Mouse (Mus musculus) midbrain, embryonic 10.5 days (tissue): ENCODE data around the gene Rorb. TPM values are rescaled to one million over a fixed set of nuclear protein-coding genes. Genes with fewer than 3 reads are reported as not detected.

ENCODE experiments used
- DNase-seq: peaks from one replicate; pipeline ENCODE4 v3.0.0-alpha.2; 2017; ENCODE audit warnings: low spot score
- H3K27ac ChIP-seq: fragments of 300-500 bp; sonication (generic); replicated peaks from 2 replicates; pipeline ENCODE4 v1.5.1; 2016; ENCODE audit warnings: mild to moderate bottlenecking
- H3K27me3 ChIP-seq: fragments of 300-500 bp; sonication (generic); 2 replicates; pipeline ENCODE4 v1.6.1; 2016; ENCODE audit warnings: low read depth, mild to moderate bottlenecking; ENCODE audit not compliant: poor library complexity, severe bottlenecking
- H3K36me3 ChIP-seq: fragments of 300-500 bp; sonication (generic); 2 replicates; pipeline ENCODE4 v1.6.1; 2016; ENCODE audit warnings: mild to moderate bottlenecking, moderate library complexity
- H3K4me1 ChIP-seq: fragments of 300-500 bp; sonication (generic); 2 replicates; pipeline ENCODE4 v1.6.1; 2016
- H3K4me3 ChIP-seq: fragments of 300-500 bp; sonication (generic); 2 replicates; pipeline ENCODE4 v1.5.1; 2016; ENCODE audit warnings: mild to moderate bottlenecking, moderate library complexity
- H3K9me3 ChIP-seq: fragments of 300-500 bp; sonication (generic); replicated peaks from 2 replicates; pipeline ENCODE4 v1.6.1; 2016; ENCODE audit warnings: mild to moderate bottlenecking
- WGBS: fragments of 180-500 bp; shearing (Covaris S2); methylation state at CpG from one replicate; pipeline ENCODE4 v1.1.7; 2016; 5-methylcytosine and 5-hydroxymethylcytosine counted together
- polyA plus RNA-seq: library from polyadenylated mRNA; unstranded; fragments of >200 nt; fragmentation: Nextera tagmentation; extraction: Ambion mirVana; gene quantifications from 2 replicates; pipeline ENCODE4 v1.2.1, GENCODE M21; 2016

Gene Rorb
- polyA plus RNA-seq, 1 experiment from 2014 or later, result 1.5 TPM

DNA sequence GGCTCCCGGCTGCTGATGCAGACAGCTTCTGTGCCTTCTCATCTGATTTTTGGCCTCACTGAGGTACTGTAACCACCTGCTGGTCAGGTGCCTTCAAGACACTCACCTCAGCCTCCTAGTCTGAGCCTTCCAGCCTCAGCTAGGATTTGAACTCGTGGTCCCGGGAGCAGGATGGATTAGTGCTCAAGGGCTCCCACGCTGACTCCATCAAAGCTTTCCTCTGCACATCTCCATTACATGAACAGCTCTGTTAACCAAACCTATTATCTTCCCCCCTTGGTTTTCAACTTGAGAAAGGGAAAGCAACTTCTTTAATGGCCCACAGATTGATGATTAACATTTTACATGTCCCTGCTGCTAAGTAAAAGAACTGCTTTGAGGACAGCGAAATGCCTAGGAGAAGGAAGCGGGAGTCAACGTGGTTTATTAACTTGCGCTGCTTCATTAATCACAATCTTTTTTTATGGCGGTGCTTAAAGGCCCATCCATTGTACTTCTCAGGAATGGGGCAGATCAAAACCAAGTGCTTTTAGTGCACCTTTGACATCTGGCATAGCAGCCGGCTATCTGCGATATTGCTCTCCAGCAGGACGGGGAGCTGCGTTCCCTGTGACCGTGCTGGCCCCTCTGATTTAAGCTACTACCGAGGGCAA, 208.8 kb downstream of the Rorb start:
- Histone ChIP-seq H3K4me3 (no peak overlapping the region), H3K27me3 (no peaks in the 10 kb centered on the region), H3K9me3 (no peaks in the 10 kb centered on the region), H3K36me3 (no peaks in the 10 kb centered on the region), H3K4me1 (peaks cover 15% of the 10 kb centered on the region), H3K27ac (no peak overlapping the region)
- no peak for DNase-seq
- WGBS, result 81% methylated on average over 15 of the region's 15 CpGs

DNA sequence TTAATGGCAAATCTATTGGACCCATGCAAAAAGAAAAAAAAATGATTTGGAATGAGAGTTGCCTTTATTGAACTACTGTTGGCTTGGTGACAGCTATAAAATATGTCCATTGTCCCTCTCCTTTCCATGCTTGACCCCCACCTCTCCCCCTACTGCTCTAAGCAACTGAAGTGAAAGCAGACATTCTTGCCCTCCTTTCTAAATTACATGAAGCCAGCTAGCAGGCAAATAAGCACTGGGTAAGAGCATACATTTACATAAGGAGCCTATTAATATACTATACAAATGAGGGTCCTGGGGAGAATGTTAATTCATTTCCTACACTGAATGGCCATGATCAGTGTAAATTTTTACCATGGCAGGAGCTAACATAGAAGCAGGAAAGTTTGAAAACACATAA, 212.8 kb downstream of the Rorb start:
- Histone ChIP-seq H3K27me3 (no peaks in the 10 kb centered on the region), H3K36me3 (no peaks in the 10 kb centered on the region), H3K27ac (no peak overlapping the region), H3K4me1 (peaks cover 7% of the 10 kb centered on the region), H3K4me3 (no peak overlapping the region), H3K9me3 (no peaks in the 10 kb centered on the region)
- DNase-seq, result no peak

DNA sequence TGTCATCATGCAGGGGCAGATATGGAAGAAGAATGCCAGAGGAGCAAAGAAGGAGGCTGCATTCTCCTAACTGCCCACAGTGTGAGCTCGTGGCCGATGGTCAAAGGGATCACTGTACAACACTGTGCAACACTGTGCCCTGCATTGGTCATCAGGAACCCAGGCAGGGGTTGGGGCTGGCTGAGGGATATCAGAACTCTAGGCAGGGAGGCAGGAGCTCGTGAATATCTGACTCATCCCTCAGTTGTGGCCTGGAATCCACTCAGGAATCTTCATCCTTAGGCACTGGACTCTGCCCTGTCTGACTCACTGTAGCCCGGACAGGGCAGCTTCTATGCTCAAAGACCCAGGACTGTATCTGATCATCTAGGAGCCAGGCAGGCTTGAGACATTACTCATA, 220.8 kb downstream of the Rorb start:
- DNase-seq, result no peak
- H3K9me3 ChIP-seq, result no peaks in the 10 kb centered on the region
- H3K4me3 ChIP-seq, result no peak overlapping the region
- peaks cover 2% of the 10 kb centered on the region; the same call in 1 of the 2 replicates for H3K36me3 ChIP-seq
- WGBS, result 84% methylated on average over 4 of the region's 4 CpGs
- H3K27ac ChIP-seq, result peak overlapping the region; percentile 85
- no peaks in the 10 kb centered on the region for H3K27me3 ChIP-seq
- peaks cover 36% of the 10 kb centered on the region for H3K4me1 ChIP-seq

DNA sequence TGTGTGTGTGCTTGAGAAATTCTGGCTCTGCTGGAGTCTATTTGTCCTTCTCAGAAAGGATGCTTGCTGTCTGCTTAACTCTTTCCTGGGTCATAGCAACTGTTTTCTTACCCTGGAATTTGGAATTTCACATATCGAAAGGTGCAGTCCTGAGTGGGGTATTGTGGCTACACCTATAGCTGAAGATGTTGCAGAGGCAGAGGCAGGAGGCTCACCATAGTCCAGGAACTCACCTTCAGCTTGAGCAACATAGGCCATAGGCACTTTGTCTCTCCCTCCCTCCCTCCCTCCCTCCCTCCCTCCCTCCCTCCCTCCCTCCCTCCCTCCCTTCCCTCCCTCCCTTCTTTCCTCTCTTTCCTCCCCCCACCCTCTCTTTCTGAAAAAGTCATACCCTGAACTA, 221.4 kb downstream of the Rorb start:
- Histone ChIP-seq H3K4me3 (peak overlapping the region; percentile 48), H3K27ac (peak overlapping the region; percentile 85)

DNA sequence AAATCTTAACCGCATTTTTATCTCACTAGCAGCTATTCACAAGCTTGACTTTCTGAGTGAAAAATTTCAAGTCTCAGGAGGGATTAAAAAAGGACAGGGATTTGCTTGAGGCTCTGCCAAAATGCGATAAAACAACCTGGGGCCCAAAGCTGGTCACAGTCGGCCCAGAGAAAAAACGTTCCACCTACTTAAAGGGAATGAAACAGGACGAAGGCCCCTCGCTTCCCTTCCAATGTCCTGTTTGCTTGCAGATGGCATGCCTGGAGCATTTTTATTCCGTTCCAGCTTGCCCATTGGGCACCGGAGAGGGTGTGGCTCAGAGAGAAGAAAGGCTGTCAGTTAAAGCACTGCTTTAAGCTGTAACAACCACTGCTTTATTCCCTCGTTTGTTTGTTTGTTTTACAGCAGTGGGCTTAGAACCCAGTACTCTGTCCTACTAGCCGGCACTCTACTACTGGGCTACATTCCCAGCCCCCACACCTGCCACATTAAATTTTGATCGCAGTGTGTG, 221.8 kb downstream of the Rorb start:
- WGBS, result 7% methylated on average over 11 of the region's 11 CpGs
- Histone ChIP-seq H3K27me3 (no peaks in the 10 kb centered on the region), H3K36me3 (peaks cover 2% of the 10 kb centered on the region; the same call in 1 of the 2 replicates), H3K9me3 (no peaks in the 10 kb centered on the region), H3K4me3 (peak overlapping the region; percentile 48), H3K4me1 (peaks cover 36% of the 10 kb centered on the region), H3K27ac (peak overlapping the region; percentile 85)
- peak; percentile 52 for DNase-seq

More for the DNA sequence above, 221.4 kb downstream of the Rorb start:
- Histone ChIP-seq H3K36me3 (peaks cover 2% of the 10 kb centered on the region; the same call in 1 of the 2 replicates), H3K9me3 (no peaks in the 10 kb centered on the region), H3K27me3 (no peaks in the 10 kb centered on the region), H3K4me1 (peaks cover 36% of the 10 kb centered on the region)
- 84% methylated on average over 1 of the region's 1 CpGs for WGBS
- DNase-seq, result no peak

DNA sequence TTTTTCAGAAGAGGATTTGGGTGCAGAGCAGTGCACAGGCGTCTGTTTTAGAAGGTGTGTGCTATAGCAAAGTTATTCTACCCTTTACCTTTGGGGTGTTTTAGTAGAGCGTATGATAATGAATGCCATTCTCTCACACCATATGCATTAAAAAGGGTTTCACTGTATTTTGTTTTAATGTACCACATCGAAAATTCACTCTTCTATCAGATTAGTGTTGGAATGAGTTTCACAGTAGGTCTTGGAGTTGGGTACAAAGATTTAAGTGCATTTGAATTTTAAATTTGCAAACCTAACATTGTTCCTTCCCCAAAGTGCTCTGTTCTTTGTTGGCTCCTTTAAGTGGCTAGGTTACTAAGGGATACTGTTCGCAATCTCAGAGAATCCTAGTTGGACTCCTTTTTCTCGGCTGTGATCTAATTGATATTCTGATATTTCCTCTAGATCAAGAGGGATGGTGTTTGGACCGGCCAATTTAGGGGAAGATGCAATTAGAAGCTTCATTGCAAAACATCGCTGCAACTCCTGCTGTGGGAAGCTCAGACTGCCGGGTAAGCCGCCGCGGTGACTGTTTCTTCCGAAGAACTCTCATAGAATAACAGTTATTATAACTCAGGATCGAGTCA, 222.4 kb downstream of the Rorb start:
- peak overlapping the region; percentile 85 for H3K27ac ChIP-seq

DNA sequence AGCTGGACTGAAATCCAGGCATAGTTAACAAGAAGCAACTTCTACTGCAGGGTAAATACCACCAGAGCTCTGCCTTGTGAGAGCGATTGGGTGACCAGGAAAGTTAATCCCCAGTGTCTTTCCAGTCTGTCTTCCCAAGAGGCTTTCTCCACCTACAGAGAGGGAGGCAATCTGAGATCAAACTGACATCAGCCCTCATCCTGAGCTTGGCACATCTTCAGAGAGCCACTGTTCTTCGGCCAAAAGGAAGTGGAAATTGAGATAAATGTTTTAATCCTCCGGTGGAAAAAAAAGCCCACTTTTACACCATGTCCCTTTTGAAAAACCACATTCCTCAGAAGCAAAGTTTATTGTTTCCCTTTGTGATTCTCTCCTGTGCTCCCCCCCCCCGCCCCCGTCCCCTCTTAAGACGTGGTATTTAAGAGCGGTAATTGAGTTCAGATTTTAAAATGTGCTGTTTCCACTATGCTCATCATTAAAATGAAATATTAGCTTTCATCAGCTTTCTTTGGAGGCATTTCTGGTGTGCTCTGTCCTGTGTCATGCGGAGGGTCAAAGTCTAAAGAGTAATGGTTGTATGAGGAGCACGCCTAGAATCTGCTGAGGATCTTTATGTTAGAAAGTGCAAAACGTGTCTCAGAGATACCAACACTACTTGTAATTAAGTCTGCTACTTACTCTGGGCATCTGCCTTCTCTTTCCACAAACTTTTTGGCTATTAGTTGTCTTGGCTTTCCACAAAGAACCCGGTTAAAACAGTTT, 223.2 kb downstream of the Rorb start:
- H3K4me3 ChIP-seq, result peak overlapping the region; percentile 48; the same call in 1 of the 2 replicates
- no peak for DNase-seq
- peak overlapping the region; percentile 85 for H3K27ac ChIP-seq
- WGBS, result 48% methylated on average over 11 of the region's 11 CpGs
- peaks cover 2% of the 10 kb centered on the region; the same call in 1 of the 2 replicates for H3K36me3 ChIP-seq
- H3K27me3 ChIP-seq, result no peaks in the 10 kb centered on the region
- H3K9me3 ChIP-seq, result no peaks in the 10 kb centered on the region
- H3K4me1 ChIP-seq, result peaks cover 36% of the 10 kb centered on the region

More for the DNA sequence above, 222.4 kb downstream of the Rorb start:
- peak overlapping the region; percentile 48 for H3K4me3 ChIP-seq
- H3K4me1 ChIP-seq, result peaks cover 36% of the 10 kb centered on the region
- 15% methylated on average over 13 of the region's 13 CpGs for WGBS
- peak; percentile 33 for DNase-seq
- H3K9me3 ChIP-seq, result no peaks in the 10 kb centered on the region
- H3K27me3 ChIP-seq, result no peaks in the 10 kb centered on the region
- peaks cover 2% of the 10 kb centered on the region; the same call in 1 of the 2 replicates for H3K36me3 ChIP-seq

DNA sequence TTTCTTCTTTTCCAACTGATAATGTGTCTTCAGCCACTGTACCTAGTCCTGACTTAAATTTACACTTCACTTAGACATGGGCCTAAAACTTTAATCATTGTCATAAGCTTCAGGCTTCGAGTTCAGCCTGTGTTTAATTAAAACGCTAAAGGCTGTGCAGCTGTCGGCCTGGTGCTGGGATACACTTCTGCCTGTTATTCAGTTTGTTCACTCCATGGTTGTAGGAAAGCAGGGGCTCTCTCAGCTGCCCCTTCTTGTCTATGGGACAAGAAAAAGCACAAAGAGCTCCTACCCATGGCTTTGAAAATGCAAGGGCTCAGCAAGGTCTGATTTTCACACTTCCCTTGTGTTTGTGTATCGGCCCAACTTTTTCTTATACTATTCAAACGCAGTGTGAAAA, 229.8 kb downstream of the Rorb start:
- Histone ChIP-seq H3K4me3 (no peak overlapping the region), H3K9me3 (no peaks in the 10 kb centered on the region), H3K27ac (peak overlapping the region; percentile 42; the same call in 1 of the 2 replicates), H3K4me1 (peaks cover 9% of the 10 kb centered on the region; the same call in 1 of the 2 replicates), H3K36me3 (no peaks in the 10 kb centered on the region), H3K27me3 (no peaks in the 10 kb centered on the region)
- DNase-seq, result no peak
- WGBS, result 55% methylated on average over 5 of the region's 5 CpGs
